Mouse (Mus musculus): ENCODE measurements around the gene Nhsl1.
"Not testable (repeated sequence)": the region's sequence is repeated elsewhere in the genome, so short reads cannot be mapped to it uniquely, and the experiment has no call there.

Nhsl1 gene

GRCm38 (mm10) chr10:18430141-18430540 is 111.4 kb downstream of the Nhsl1 start:
- no peak for DNase-seq (ENCODE audit: low read depth, low spot score)
- Histone ChIP-seq H3K27me3 (ENCODE audit: control insufficient read depth, insufficient read depth, low read length, poor library complexity, severe bottlenecking) (no peaks in the 10 kb centered on the region), H3K36me3 (ENCODE audit: control insufficient read depth, insufficient read depth, low read length, poor library complexity, severe bottlenecking) (no peaks in the 10 kb centered on the region)

- no peaks in the 10 kb centered on the region for H3K27me3 ChIP-seq (ENCODE audit: control insufficient read depth, insufficient read depth, low read length, poor library complexity, severe bottlenecking)
- no peaks in the 10 kb centered on the region for H3K36me3 ChIP-seq (ENCODE audit: control insufficient read depth, insufficient read depth, low read length, poor library complexity, severe bottlenecking)
- no peak for DNase-seq (ENCODE audit: low read depth, low spot score)
These were observed 112.2 kb downstream of the Nhsl1 start for GRCm38 (mm10) chr10:18430973-18431372.

GRCm38 (mm10) chr10:18431546-18431945 is 112.8 kb downstream of the Nhsl1 start:
- no peak for DNase-seq (ENCODE audit: low read depth, low spot score)
- no peaks in the 10 kb centered on the region for H3K36me3 ChIP-seq (ENCODE audit: control insufficient read depth, insufficient read depth, low read length, poor library complexity, severe bottlenecking)
- H3K27me3 ChIP-seq (ENCODE audit: control insufficient read depth, insufficient read depth, low read length, poor library complexity, severe bottlenecking), result no peaks in the 10 kb centered on the region

GRCm38 (mm10) chr10:18435454-18435853 is 116.7 kb downstream of the Nhsl1 start:
- Histone ChIP-seq H3K27me3 (ENCODE audit: control insufficient read depth, insufficient read depth, low read length, poor library complexity, severe bottlenecking) (no peaks in the 10 kb centered on the region), H3K36me3 (ENCODE audit: control insufficient read depth, insufficient read depth, low read length, poor library complexity, severe bottlenecking) (no peaks in the 10 kb centered on the region)
- no peak for DNase-seq (ENCODE audit: low read depth, low spot score)

GRCm38 (mm10) chr10:18435938-18436337 is 117.2 kb downstream of the Nhsl1 start:
- no peaks in the 10 kb centered on the region for H3K27me3 ChIP-seq (ENCODE audit: control insufficient read depth, insufficient read depth, low read length, poor library complexity, severe bottlenecking)
- no peak for DNase-seq (ENCODE audit: low read depth, low spot score)
- no peaks in the 10 kb centered on the region for H3K36me3 ChIP-seq (ENCODE audit: control insufficient read depth, insufficient read depth, low read length, poor library complexity, severe bottlenecking)

GRCm38 (mm10) chr10:18437584-18437983 is 118.8 kb downstream of the Nhsl1 start:
- DNase-seq (ENCODE audit: low read depth, low spot score), result no peak
- no peaks in the 10 kb centered on the region for H3K27me3 ChIP-seq (ENCODE audit: control insufficient read depth, insufficient read depth, low read length, poor library complexity, severe bottlenecking)
- no peaks in the 10 kb centered on the region for H3K36me3 ChIP-seq (ENCODE audit: control insufficient read depth, insufficient read depth, low read length, poor library complexity, severe bottlenecking)

- H3K36me3 ChIP-seq (ENCODE audit: control insufficient read depth, insufficient read depth, low read length, poor library complexity, severe bottlenecking), result no peaks in the 10 kb centered on the region
- DNase-seq (ENCODE audit: low read depth, low spot score), result no peak
- no peaks in the 10 kb centered on the region for H3K27me3 ChIP-seq (ENCODE audit: control insufficient read depth, insufficient read depth, low read length, poor library complexity, severe bottlenecking)
These were observed 127.0 kb downstream of the Nhsl1 start for GRCm38 (mm10) chr10:18445603-18446358.

GRCm38 (mm10) chr10:18446359-18446820 is 127.6 kb downstream of the Nhsl1 start:
- no peaks in the 10 kb centered on the region for H3K36me3 ChIP-seq (ENCODE audit: control insufficient read depth, insufficient read depth, low read length, poor library complexity, severe bottlenecking)

GRCm38 (mm10) chr10:18447299-18447698 is 128.5 kb downstream of the Nhsl1 start:
- no peak for DNase-seq (ENCODE audit: low read depth, low spot score)
- no peaks in the 10 kb centered on the region for H3K36me3 ChIP-seq (ENCODE audit: control insufficient read depth, insufficient read depth, low read length, poor library complexity, severe bottlenecking)
- H3K27me3 ChIP-seq (ENCODE audit: control insufficient read depth, insufficient read depth, low read length, poor library complexity, severe bottlenecking), result no peaks in the 10 kb centered on the region

More at GRCm38 (mm10) chr10:18446359-18446820, 127.6 kb downstream of the Nhsl1 start:
- H3K27me3 ChIP-seq (ENCODE audit: control insufficient read depth, insufficient read depth, low read length, poor library complexity, severe bottlenecking), result no peaks in the 10 kb centered on the region
- DNase-seq (ENCODE audit: low read depth, low spot score), result no peak

GRCm38 (mm10) chr10:18448896-18449295 is 130.1 kb downstream of the Nhsl1 start:
- not testable (repeated sequence) for H3K36me3 ChIP-seq (ENCODE audit: control insufficient read depth, insufficient read depth, low read length, poor library complexity, severe bottlenecking); H3K27me3 ChIP-seq (ENCODE audit: control insufficient read depth, insufficient read depth, low read length, poor library complexity, severe bottlenecking); DNase-seq (ENCODE audit: low read depth, low spot score)

- no peaks in the 10 kb centered on the region for H3K36me3 ChIP-seq (ENCODE audit: control insufficient read depth, insufficient read depth, low read length, poor library complexity, severe bottlenecking)
- H3K27me3 ChIP-seq (ENCODE audit: control insufficient read depth, insufficient read depth, low read length, poor library complexity, severe bottlenecking), result no peaks in the 10 kb centered on the region
- peak; percentile 60 for DNase-seq (ENCODE audit: low read depth, low spot score)
These were observed 134.6 kb downstream of the Nhsl1 start for GRCm38 (mm10) chr10:18453380-18453779.

- Histone ChIP-seq H3K27me3 (ENCODE audit: control insufficient read depth, insufficient read depth, low read length, poor library complexity, severe bottlenecking) (no peaks in the 10 kb centered on the region), H3K36me3 (ENCODE audit: control insufficient read depth, insufficient read depth, low read length, poor library complexity, severe bottlenecking) (no peaks in the 10 kb centered on the region)
- DNase-seq (ENCODE audit: low read depth, low spot score), result no peak
These were observed 135.4 kb downstream of the Nhsl1 start for GRCm38 (mm10) chr10:18454161-18454560.

GRCm38 (mm10) chr10:18455301-18455920 is 136.6 kb downstream of the Nhsl1 start:
- no peak for DNase-seq (ENCODE audit: low read depth, low spot score)
- no peaks in the 10 kb centered on the region for H3K36me3 ChIP-seq (ENCODE audit: control insufficient read depth, insufficient read depth, low read length, poor library complexity, severe bottlenecking)
- no peaks in the 10 kb centered on the region for H3K27me3 ChIP-seq (ENCODE audit: control insufficient read depth, insufficient read depth, low read length, poor library complexity, severe bottlenecking)

GRCm38 (mm10) chr10:18457808-18458475 is 139.2 kb downstream of the Nhsl1 start:
- H3K27me3 ChIP-seq (ENCODE audit: control insufficient read depth, insufficient read depth, low read length, poor library complexity, severe bottlenecking), result no peaks in the 10 kb centered on the region
- no peaks in the 10 kb centered on the region for H3K36me3 ChIP-seq (ENCODE audit: control insufficient read depth, insufficient read depth, low read length, poor library complexity, severe bottlenecking)
- DNase-seq (ENCODE audit: low read depth, low spot score), result no peak

- Histone ChIP-seq H3K36me3 (ENCODE audit: control insufficient read depth, insufficient read depth, low read length, poor library complexity, severe bottlenecking) (no peaks in the 10 kb centered on the region), H3K27me3 (ENCODE audit: control insufficient read depth, insufficient read depth, low read length, poor library complexity, severe bottlenecking) (no peaks in the 10 kb centered on the region)
- DNase-seq (ENCODE audit: low read depth, low spot score), result no peak
These were observed 142.6 kb downstream of the Nhsl1 start for GRCm38 (mm10) chr10:18461336-18461735.

All from splenic B cell, adult 2 months (primary cell).